Comparison of ENCODE assay signal across 11 mouse cellular contexts in genomic region chr10:115846930-115847329, GRCm38 (mm10). TPM values are rescaled to one million over a fixed set of nuclear protein-coding genes. Genes with fewer than 3 reads are reported as not detected.
DNase-seq lines count a peak whose midpoint lies in the region; ATAC-seq and TF ChIP-seq lines count a peak whose summit lies in the region.
"Had no signal": no experiment of that assay in that cellular context is flagged by ENCODE, and none has a peak within 500 bp of the region (broad histone marks: within the 10 kb centered on the region; RNA-seq: fewer than 3 reads in every experiment).

No protein-coding gene starts in this region.

- H3K4me1 ChIP-seq in heart, embryonic 14.5 days (ENCODE audit: control insufficient read depth in 2 of 2, insufficient read depth in 2 of 2, low read length in 2 of 2): 0 out of 4 replicates have a peak, but pooled peaks cover 0 to 2% of the 10 kb centered on the region in 2 experiments
- H3K4me1 ChIP-seq in embryonic facial prominence, embryonic 14.5 days (ENCODE audit: control insufficient read depth, insufficient read depth, low read length): peaks cover 7% of the 10 kb centered on the region; the same call in 1 of the 2 replicates
- H3K4me1 ChIP-seq in limb, embryonic 13.5 days: no peaks in the 10 kb centered on the region

- H3K36me3 ChIP-seq in heart, embryonic 14.5 days (ENCODE audit: control insufficient read depth, insufficient read depth, low read length): no peaks in the 10 kb centered on the region
- no peaks in the 10 kb centered on the region for H3K36me3 ChIP-seq in embryonic facial prominence, embryonic 14.5 days (ENCODE audit: control insufficient read depth, insufficient read depth, low read length)
- no peaks in the 10 kb centered on the region for H3K36me3 ChIP-seq in limb, embryonic 13.5 days
- H3K36me3 ChIP-seq: heart, embryonic 15.5 days had no signal

- no peak for DNase-seq in heart, adult 18-20 months
- peak; percentile 72 for DNase-seq in brain, embryonic 14.5 days (ENCODE audit: low read depth)
- peak; percentile 63 for DNase-seq in embryonic facial prominence, embryonic 14.5 days (ENCODE audit: low spot score)
- no peak for DNase-seq in layer of hippocampus, adult 2 months (ENCODE audit: low spot score in 2 of 2)
- DNase-seq: layer of hippocampus, postnatal 36 days; lung, postnatal 10 days; thymus, adult 2 months had no signal

- H3K4me2 ChIP-seq in heart, embryonic 14.5 days (ENCODE audit: low read length): 0 out of 2 replicates have a peak overlapping the region, but pooled peaks have one; percentile 14
- H3K4me2 ChIP-seq in embryonic facial prominence, embryonic 14.5 days (ENCODE audit: low read depth, low read length): peak overlapping the region; percentile 39
- H3K4me2 ChIP-seq in limb, embryonic 13.5 days (replicated peaks): peak overlapping the region; percentile 43
- H3K4me2 ChIP-seq: heart, embryonic 15.5 days had no signal

- no peak for TF ChIP-seq CTCF in brain, embryonic 14.5 days (IDR thresholded peaks at IDR 0.05; ENCODE audit: borderline replicate concordance, extremely low read depth, insufficient read depth, insufficient read length)
- TF ChIP-seq CTCF in layer of hippocampus, adult 2 months (conservative IDR thresholded peaks at IDR 0.05): no peak

- no peaks in the 10 kb centered on the region for H3K27me3 ChIP-seq in heart, embryonic 14.5 days (ENCODE audit: control insufficient read depth, insufficient read depth, low read length)
- H3K27me3 ChIP-seq in embryonic facial prominence, embryonic 14.5 days (replicated peaks; ENCODE audit: control insufficient read depth, insufficient read depth, low read length): no peaks in the 10 kb centered on the region
- no peaks in the 10 kb centered on the region for H3K27me3 ChIP-seq in limb, embryonic 13.5 days
- H3K27me3 ChIP-seq: heart, embryonic 15.5 days had no signal

- no peak overlapping the region for H3K27ac ChIP-seq in heart, embryonic 14.5 days (replicated peaks in 1 of 2; ENCODE audit: control insufficient read depth in 1 of 2, insufficient read depth in 1 of 2, low read depth in 2 of 2, low read length in 2 of 2)
- no peak overlapping the region for H3K27ac ChIP-seq in embryonic facial prominence, embryonic 14.5 days (replicated peaks; ENCODE audit: low read depth, low read length)
- H3K27ac ChIP-seq in limb, embryonic 13.5 days: no peak overlapping the region
- no peak overlapping the region for H3K27ac ChIP-seq in layer of hippocampus, adult 2 months
- H3K27ac ChIP-seq: heart, embryonic 15.5 days had no signal

- no peak overlapping the region for H3K4me3 ChIP-seq in heart, embryonic 14.5 days (ENCODE audit: control insufficient read depth in 1 of 2, insufficient read depth in 1 of 2, low read depth in 1 of 2, low read length in 2 of 2)
- H3K4me3 ChIP-seq in embryonic facial prominence, embryonic 14.5 days (ENCODE audit: low read depth, low read length): no peak overlapping the region; the same call in 1 of the 2 replicates
- H3K4me3 ChIP-seq in limb, embryonic 13.5 days: peak overlapping the region; percentile 20
- H3K4me3 ChIP-seq in layer of hippocampus, adult 2 months: no peak overlapping the region
- H3K4me3 ChIP-seq: heart, embryonic 15.5 days had no signal

- no peak overlapping the region for H3K9ac ChIP-seq in heart, embryonic 14.5 days (ENCODE audit: low read length)
- H3K9ac ChIP-seq in embryonic facial prominence, embryonic 14.5 days (ENCODE audit: low read depth, low read length): no peak overlapping the region
- no peak overlapping the region for H3K9ac ChIP-seq in limb, embryonic 13.5 days
- H3K9ac ChIP-seq: heart, embryonic 15.5 days had no signal

- ATAC-seq in heart, embryonic 14.5 days (ENCODE audit: insufficient number of reproducible peaks, insufficient read depth, low FRiP score, low read depth): no peak
- ATAC-seq in embryonic facial prominence, embryonic 14.5 days (ENCODE audit: low read depth): 0 out of 2 replicates have a peak, but pooled peaks have one; percentile 33
- ATAC-seq in limb, embryonic 13.5 days (ENCODE audit: low FRiP score, low read depth): no peak; the same call in 1 of the 2 replicates
- no peak for ATAC-seq in activated CD4-positive, CD25-positive, alpha-beta regulatory T cell, adult 4 months

- H3K9me3 ChIP-seq in heart, embryonic 14.5 days (ENCODE audit: control insufficient read depth, low read length): no peaks in the 10 kb centered on the region
- no peaks in the 10 kb centered on the region for H3K9me3 ChIP-seq in embryonic facial prominence, embryonic 14.5 days (ENCODE audit: control insufficient read depth, low read length)
- H3K9me3 ChIP-seq in limb, embryonic 13.5 days: no peaks in the 10 kb centered on the region
- H3K9me3 ChIP-seq: heart, embryonic 15.5 days had no signal

- WGBS in heart, embryonic 14.5 days: 47% methylated on average over 18 of the region's 18 CpGs
- WGBS in embryonic facial prominence, embryonic 14.5 days: 37% methylated on average over 18 of the region's 18 CpGs
- WGBS in limb, embryonic 13.5 days: 34% methylated on average over 18 of the region's 18 CpGs

- TF ChIP-seq POLR2A in brain, embryonic 14.5 days (IDR thresholded peaks at IDR 0.05; ENCODE audit: borderline replicate concordance, extremely low read depth, insufficient read depth, insufficient read length, poor library complexity, severe bottlenecking): no peak

RNA-seq across cellular contexts. Expression of gene Tspan8, which starts 30.3 kb away (rescaled TPM):
- polyA plus RNA-seq in heart, embryonic 14.5 days (2014; fragmentation: Nextera tagmentation; extraction: Ambion mirVana): 1.9 and 2.3 TPM in 2 replicates
- 1 to 10 TPM; 1.4 to 2.0 TPM for total RNA-seq in heart, adult 18-20 months (2021)
- 0.18 TPM in 2 replicates for polyA plus RNA-seq in brain, embryonic 14.5 days (2012; rRNA removed)
- 5.3 and 6.3 TPM in 2 replicates for polyA plus RNA-seq in embryonic facial prominence, embryonic 14.5 days (2014; fragmentation: Nextera tagmentation; extraction: Ambion mirVana)
- 2.0 and 2.8 TPM in 2 replicates for polyA plus RNA-seq in limb, embryonic 13.5 days (2015; fragmentation: Nextera tagmentation; extraction: Ambion mirVana)
- under 1 TPM in 1 of 2 experiments, not detected in 1; 0.59 TPM for polyA plus RNA-seq in activated CD4-positive, CD25-positive, alpha-beta regulatory T cell, adult 4 months (2017; shearing (Covaris generic))
- under 1 TPM in 1 of 2 experiments, not detected in 1; 0.26 TPM for total RNA-seq in layer of hippocampus, adult 2 months (2021)

Comparison
In these comparisons a context has a peak if more than half of its experiments do, and no peak if none do; other contexts are left out.
1. DNase-seq: peak in brain, embryonic 14.5 days (single experiment) and embryonic facial prominence, embryonic 14.5 days (single experiment); none in heart, adult 18-20 months (0 of 2) and layer of hippocampus, adult 2 months (0 of 2).
2. Peak in every context shown above with its lines, with median percentiles within 50 percentile points of each other: H3K4me2 ChIP-seq.